Mouse (Mus musculus): Measurements from ENCODE around the gene Xrcc5. TPM values are rescaled to one million over a fixed set of nuclear protein-coding genes. Genes with fewer than 3 reads are reported as not detected.

Xrcc5 gene
- polyA plus RNA-seq, 1 experiment from 2014 or later = 16.7 TPM

GRCm38 (mm10) chr1:72290896-72291295 lies 16.3 kb upstream of the Xrcc5 start:
- Histone ChIP-seq H3K27me3 (ENCODE audit: control insufficient read depth, insufficient read depth, low read length) (no peaks in the 10 kb centered on the region), H3K36me3 (replicated peaks; ENCODE audit: control insufficient read depth, insufficient read depth) (peaks cover 28% of the 10 kb centered on the region), H3K9ac (no peak overlapping the region), H3K4me2 (replicated peaks) (no peak overlapping the region), H3K27ac (no peak overlapping the region), H3K9me3 (ENCODE audit: control insufficient read depth, low read length) (no peaks in the 10 kb centered on the region), H3K4me3 (replicated peaks; ENCODE audit: low read length) (no peak overlapping the region), H3K4me1 (replicated peaks; ENCODE audit: control insufficient read depth, insufficient read depth, low read length) (peaks cover 18% of the 10 kb centered on the region)
- WGBS = 97% methylated on average over 4 of the region's 4 CpGs
- ATAC-seq (ENCODE audit: low FRiP score) = no peak
- DNase-seq (ENCODE audit: low spot score) = no peak

- DNase-seq (ENCODE audit: low spot score) (no peak), ATAC-seq (ENCODE audit: low FRiP score) (no peak)
- peaks cover 28% of the 10 kb centered on the region for H3K36me3 ChIP-seq (replicated peaks; ENCODE audit: control insufficient read depth, insufficient read depth)
- H3K4me3 ChIP-seq (replicated peaks; ENCODE audit: low read length) = no peak overlapping the region
- H3K27me3 ChIP-seq (ENCODE audit: control insufficient read depth, insufficient read depth, low read length) = no peaks in the 10 kb centered on the region
- no peak overlapping the region for H3K9ac ChIP-seq
- H3K4me2 ChIP-seq (replicated peaks) = no peak overlapping the region
- no peak overlapping the region for H3K27ac ChIP-seq
- 94% methylated on average over 4 of the region's 4 CpGs for WGBS
- peaks cover 12% of the 10 kb centered on the region for H3K4me1 ChIP-seq (replicated peaks; ENCODE audit: control insufficient read depth, insufficient read depth, low read length)
- no peaks in the 10 kb centered on the region for H3K9me3 ChIP-seq (ENCODE audit: control insufficient read depth, low read length)
These were observed 15.8 kb upstream of the Xrcc5 start for GRCm38 (mm10) chr1:72291421-72291820.

- ATAC-seq (ENCODE audit: low FRiP score) = no peak
- Histone ChIP-seq H3K4me1 (replicated peaks; ENCODE audit: control insufficient read depth, insufficient read depth, low read length) (peaks cover 7% of the 10 kb centered on the region), H3K9me3 (ENCODE audit: control insufficient read depth, low read length) (no peaks in the 10 kb centered on the region), H3K36me3 (replicated peaks; ENCODE audit: control insufficient read depth, insufficient read depth) (peaks cover 28% of the 10 kb centered on the region), H3K4me3 (replicated peaks; ENCODE audit: low read length) (no peak overlapping the region), H3K4me2 (replicated peaks) (no peak overlapping the region), H3K27ac (no peak overlapping the region), H3K27me3 (ENCODE audit: control insufficient read depth, insufficient read depth, low read length) (no peaks in the 10 kb centered on the region), H3K9ac (no peak overlapping the region)
- no peak for DNase-seq (ENCODE audit: low spot score)
- 80% methylated on average over 2 of the region's 2 CpGs for WGBS
These were observed 15.3 kb upstream of the Xrcc5 start for GRCm38 (mm10) chr1:72291925-72292324.

- Histone ChIP-seq H3K9me3 (ENCODE audit: control insufficient read depth, low read length) (no peaks in the 10 kb centered on the region), H3K27ac (no peak overlapping the region), H3K9ac (no peak overlapping the region), H3K4me2 (replicated peaks) (no peak overlapping the region), H3K4me3 (replicated peaks; ENCODE audit: low read length) (no peak overlapping the region), H3K36me3 (replicated peaks; ENCODE audit: control insufficient read depth, insufficient read depth) (peaks cover 32% of the 10 kb centered on the region), H3K27me3 (ENCODE audit: control insufficient read depth, insufficient read depth, low read length) (no peaks in the 10 kb centered on the region), H3K4me1 (replicated peaks; ENCODE audit: control insufficient read depth, insufficient read depth, low read length) (no peaks in the 10 kb centered on the region)
- DNase-seq (ENCODE audit: low spot score) = no peak
- 78% methylated on average over 4 of the region's 4 CpGs for WGBS
- no peak for ATAC-seq (ENCODE audit: low FRiP score)
These were observed 13.2 kb upstream of the Xrcc5 start for GRCm38 (mm10) chr1:72293869-72294663.

GRCm38 (mm10) chr1:72295746-72296145 lies 11.5 kb upstream of the Xrcc5 start:
- Histone ChIP-seq H3K4me1 (replicated peaks; ENCODE audit: control insufficient read depth, insufficient read depth, low read length) (no peaks in the 10 kb centered on the region), H3K4me2 (replicated peaks) (no peak overlapping the region), H3K36me3 (replicated peaks; ENCODE audit: control insufficient read depth, insufficient read depth) (peaks cover 46% of the 10 kb centered on the region), H3K9ac (no peak overlapping the region), H3K9me3 (ENCODE audit: control insufficient read depth, low read length) (no peaks in the 10 kb centered on the region), H3K4me3 (replicated peaks; ENCODE audit: low read length) (no peak overlapping the region), H3K27ac (no peak overlapping the region), H3K27me3 (ENCODE audit: control insufficient read depth, insufficient read depth, low read length) (no peaks in the 10 kb centered on the region)
- 88% methylated on average over 8 of the region's 8 CpGs for WGBS
- no peak for ATAC-seq (ENCODE audit: low FRiP score)
- no peak for DNase-seq (ENCODE audit: low spot score)

- Histone ChIP-seq H3K4me3 (replicated peaks; ENCODE audit: low read length) (no peak overlapping the region), H3K27ac (no peak overlapping the region), H3K4me2 (replicated peaks) (no peak overlapping the region), H3K36me3 (replicated peaks; ENCODE audit: control insufficient read depth, insufficient read depth) (peaks cover 36% of the 10 kb centered on the region), H3K27me3 (ENCODE audit: control insufficient read depth, insufficient read depth, low read length) (no peaks in the 10 kb centered on the region), H3K9ac (no peak overlapping the region), H3K4me1 (replicated peaks; ENCODE audit: control insufficient read depth, insufficient read depth, low read length) (no peaks in the 10 kb centered on the region; the same call in 1 of the 2 replicates), H3K9me3 (ENCODE audit: control insufficient read depth, low read length) (no peaks in the 10 kb centered on the region)
- DNase-seq (ENCODE audit: low spot score) = no peak
- 89% methylated on average over 1 of the region's 1 CpGs for WGBS
- no peak for ATAC-seq (ENCODE audit: low FRiP score)
These were observed 5.4 kb upstream of the Xrcc5 start for GRCm38 (mm10) chr1:72301845-72302244.

GRCm38 (mm10) chr1:72306241-72306640 lies 980 bp upstream of the Xrcc5 start:
- no peak for DNase-seq (ENCODE audit: low spot score)
- H3K4me1 ChIP-seq (replicated peaks; ENCODE audit: control insufficient read depth, insufficient read depth, low read length) = peaks cover 9% of the 10 kb centered on the region
- 36% methylated on average over 3 of the region's 3 CpGs for WGBS
- no peaks in the 10 kb centered on the region for H3K9me3 ChIP-seq (ENCODE audit: control insufficient read depth, low read length)
- H3K36me3 ChIP-seq (replicated peaks; ENCODE audit: control insufficient read depth, insufficient read depth) = no peaks in the 10 kb centered on the region
- H3K4me2 ChIP-seq (replicated peaks) = peak overlapping the region; percentile 67
- no peak for ATAC-seq (ENCODE audit: low FRiP score)
- H3K27me3 ChIP-seq (ENCODE audit: control insufficient read depth, insufficient read depth, low read length) = no peaks in the 10 kb centered on the region
- H3K4me3 ChIP-seq (replicated peaks; ENCODE audit: low read length) = no peak overlapping the region
- H3K9ac ChIP-seq = no peak overlapping the region
- peak overlapping the region; percentile 88; the same call in 1 of the 2 replicates for H3K27ac ChIP-seq

GRCm38 (mm10) chr1:72306679-72307181 lies 491 bp upstream of the Xrcc5 start:
- H3K4me1 ChIP-seq (replicated peaks; ENCODE audit: control insufficient read depth, insufficient read depth, low read length) = peaks cover 9% of the 10 kb centered on the region
- H3K4me2 ChIP-seq (replicated peaks) = peak overlapping the region; percentile 67
- DNase-seq (ENCODE audit: low spot score) (no peak), ATAC-seq (ENCODE audit: low FRiP score) (peak; percentile 84)
- H3K27me3 ChIP-seq (ENCODE audit: control insufficient read depth, insufficient read depth, low read length) = no peaks in the 10 kb centered on the region
- peak overlapping the region; percentile 52 for H3K4me3 ChIP-seq (replicated peaks; ENCODE audit: low read length)
- peak overlapping the region; percentile 88 for H3K27ac ChIP-seq
- 2% methylated on average over 11 of the region's 11 CpGs for WGBS
- H3K36me3 ChIP-seq (replicated peaks; ENCODE audit: control insufficient read depth, insufficient read depth) = no peaks in the 10 kb centered on the region
- H3K9me3 ChIP-seq (ENCODE audit: control insufficient read depth, low read length) = no peaks in the 10 kb centered on the region
- peak overlapping the region; percentile 75 for H3K9ac ChIP-seq

GRCm38 (mm10) chr1:72308919-72309318 lies 1.7 kb downstream of the Xrcc5 start:
- DNase-seq (ENCODE audit: low spot score) (no peak), ATAC-seq (ENCODE audit: low FRiP score) (no peak)
- no peak overlapping the region for H3K4me2 ChIP-seq (replicated peaks)
- H3K4me3 ChIP-seq (replicated peaks; ENCODE audit: low read length) = no peak overlapping the region
- H3K27me3 ChIP-seq (ENCODE audit: control insufficient read depth, insufficient read depth, low read length) = no peaks in the 10 kb centered on the region
- H3K9ac ChIP-seq = no peak overlapping the region
- WGBS = 68% methylated on average over 4 of the region's 4 CpGs
- peaks cover 9% of the 10 kb centered on the region for H3K4me1 ChIP-seq (replicated peaks; ENCODE audit: control insufficient read depth, insufficient read depth, low read length)
- no peaks in the 10 kb centered on the region for H3K36me3 ChIP-seq (replicated peaks; ENCODE audit: control insufficient read depth, insufficient read depth)
- H3K9me3 ChIP-seq (ENCODE audit: control insufficient read depth, low read length) = no peaks in the 10 kb centered on the region
- H3K27ac ChIP-seq = no peak overlapping the region
